15 mouse cellular contexts compared by ENCODE assay signal in genomic region chr4:137837792-137838191, GRCm38 (mm10). TPM values are rescaled to one million over a fixed set of nuclear protein-coding genes. Genes with fewer than 3 reads are reported as not detected.
DNase-seq lines count a peak whose midpoint lies in the region; ATAC-seq lines count a peak whose summit lies in the region.
"Had no signal": no experiment of that assay in that cellular context is flagged by ENCODE, and none has a peak within 500 bp of the region (broad histone marks: within the 10 kb centered on the region; RNA-seq: fewer than 3 reads in every experiment).

No protein-coding gene starts in this region.

- no peak overlapping the region for H3K27ac ChIP-seq in intestine, embryonic 16.5 days (ENCODE audit: low read length)
- H3K27ac ChIP-seq: forebrain, embryonic 13.5 days; kidney, postnatal 0 days; midbrain, embryonic 12.5 days had no signal

- no peaks in the 10 kb centered on the region for H3K9me3 ChIP-seq in intestine, embryonic 16.5 days (ENCODE audit: control insufficient read depth, low read length)
- H3K9me3 ChIP-seq: forebrain, embryonic 13.5 days; midbrain, embryonic 12.5 days had no signal

- no peak overlapping the region for H3K4me3 ChIP-seq in intestine, embryonic 16.5 days (ENCODE audit: low read length)
- H3K4me3 ChIP-seq: forebrain, embryonic 13.5 days; midbrain, embryonic 12.5 days had no signal

- no peak for ATAC-seq in intestine, embryonic 16.5 days
- ATAC-seq: forebrain, embryonic 13.5 days had no signal

- no peaks in the 10 kb centered on the region for H3K36me3 ChIP-seq in intestine, embryonic 16.5 days (ENCODE audit: control insufficient read depth, insufficient read depth, low read length)
- H3K36me3 ChIP-seq: midbrain, embryonic 12.5 days had no signal

- H3K9ac ChIP-seq in intestine, embryonic 16.5 days (ENCODE audit: low read depth, low read length): no peak overlapping the region
- H3K9ac ChIP-seq: forebrain, embryonic 13.5 days; midbrain, embryonic 12.5 days had no signal

- H3K4me1 ChIP-seq in intestine, embryonic 16.5 days (ENCODE audit: control insufficient read depth, insufficient read depth, low read length): no peaks in the 10 kb centered on the region

- H3K4me2 ChIP-seq in intestine, embryonic 16.5 days (ENCODE audit: low read depth, low read length): no peak overlapping the region
- H3K4me2 ChIP-seq: forebrain, embryonic 13.5 days; midbrain, embryonic 12.5 days had no signal

- peak; percentile 39 for DNase-seq in cerebellum, adult 18-20 months
- no peak for DNase-seq in cerebellum, postnatal 14 days
- peak; percentile 62 for DNase-seq in layer of hippocampus, adult 9-11 months
- DNase-seq in layer of hippocampus, postnatal 14 days (ENCODE audit: low spot score in 2 of 2): no peak
- DNase-seq in brain, adult 2 months (ENCODE audit: low read depth, low spot score): peak; percentile 68
- peak; percentile 85 to 92 for DNase-seq in kidney, postnatal 36 days
- DNase-seq in left cerebral cortex, adult 8-10 months (ENCODE audit: low spot score in 2 of 2): no peak
- DNase-seq: B cell, adult 2 months; left cerebral cortex, postnatal 4 days; lung, adult 2 months had no signal

- 0 out of 2 replicates have a peak, but pooled peaks cover 3% of the 10 kb centered on the region for H3K27me3 ChIP-seq in intestine, embryonic 16.5 days (replicated peaks; ENCODE audit: control insufficient read depth, insufficient read depth, low read length)
- H3K27me3 ChIP-seq: forebrain, embryonic 13.5 days had no signal

- 73% methylated on average over 8 of the region's 8 CpGs for WGBS in intestine, embryonic 16.5 days

RNA-seq across cellular contexts. Expression of gene Ece1, which starts 24.2 kb away (rescaled TPM):
- total RNA-seq in layer of hippocampus, postnatal 14 days (2021): 10 to 100 TPM; 49.3 to 57.2 TPM
- polyA plus RNA-seq in intestine, embryonic 16.5 days (2015; fragmentation: Nextera tagmentation; extraction: Ambion mirVana): 56.0 and 63.0 TPM in 2 replicates
- total RNA-seq in left cerebral cortex, adult 8-10 months (2022): 10 to 100 TPM; 81.0 to 85.8 (median 83.3) TPM

RNA-seq across cellular contexts. Expression of gene Alpl, which starts 41.6 kb away (rescaled TPM):
- 1 to 10 TPM; 5.3 to 5.6 TPM for total RNA-seq in layer of hippocampus, postnatal 14 days (2021)
- polyA plus RNA-seq in intestine, embryonic 16.5 days (2015; fragmentation: Nextera tagmentation; extraction: Ambion mirVana): 4.3 and 4.7 TPM in 2 replicates
- 10 to 100 TPM in 3 of 4 experiments, 1 to 10 TPM in 1; 7.6 to 12.8 (median 11.6) TPM for total RNA-seq in left cerebral cortex, adult 8-10 months (2022)
- total RNA-seq: hematopoietic stem cell, adult 5-6 weeks had no signal

Comparison
In these comparisons a context has a peak if more than half of its experiments do, and no peak if none do; other contexts are left out.
1. DNase-seq: peak in cerebellum, adult 18-20 months (2 of 2), layer of hippocampus, adult 9-11 months (single experiment), brain, adult 2 months (single experiment) and kidney, postnatal 36 days (2 of 2); none in cerebellum, postnatal 14 days (0 of 2), layer of hippocampus, postnatal 14 days (0 of 2) and left cerebral cortex, adult 8-10 months (0 of 2).